Mouse (Mus musculus) midbrain, embryonic 12.5 days (tissue): ENCODE measurements around the gene Ift140. TPM values are rescaled to one million over a fixed set of nuclear protein-coding genes. Genes with fewer than 3 reads are reported as not detected.

Experiments
- ATAC-seq: fragments of 200-750 bp; cut with Nextera tagmentation; 2 replicates; pipeline ENCODE4 v1.8.0; 2017; ENCODE audit warnings: low read depth, moderate TSS enrichment, moderate library complexity; ENCODE audit not compliant: low FRiP score
- H3K27ac ChIP-seq: fragments of 300-500 bp; sonication (generic); replicated peaks from 2 replicates; pipeline ENCODE4 v1.5.1; 2016; ENCODE audit warnings: mild to moderate bottlenecking
- H3K27me3 ChIP-seq: fragments of 300-500 bp; sonication (generic); 2 replicates; pipeline ENCODE4 v1.6.1; 2016; ENCODE audit warnings: mild to moderate bottlenecking
- H3K36me3 ChIP-seq: fragments of 300-500 bp; sonication (generic); 2 replicates; pipeline ENCODE4 v1.6.1; 2016
- H3K4me1 ChIP-seq: fragments of 300-500 bp; sonication (generic); 2 replicates; pipeline ENCODE4 v1.6.1; 2016
- H3K4me2 ChIP-seq: fragments of 300-500 bp; sonication (generic); replicated peaks from 2 replicates; pipeline ENCODE4 v1.6.1; 2016; ENCODE audit warnings: mild to moderate bottlenecking, moderate library complexity
- H3K4me3 ChIP-seq: fragments of 300-500 bp; sonication (generic); 2 replicates; pipeline ENCODE4 v1.5.1; 2016; ENCODE audit warnings: mild to moderate bottlenecking
- H3K9ac ChIP-seq: fragments of 300-500 bp; sonication (generic); replicated peaks from 2 replicates; pipeline ENCODE4 v1.6.1; 2016; ENCODE audit warnings: mild to moderate bottlenecking, moderate library complexity
- H3K9me3 ChIP-seq: fragments of 300-500 bp; sonication (generic); 2 replicates; pipeline ENCODE4 v1.6.1; 2016; ENCODE audit warnings: mild to moderate bottlenecking
- WGBS: fragments of 180-500 bp; shearing (Covaris S2); methylation state at CpG from one replicate; pipeline ENCODE4 v1.1.7; 2016; 5-methylcytosine and 5-hydroxymethylcytosine counted together
- polyA plus RNA-seq: library from polyadenylated mRNA; unstranded; fragments of >200 nt; fragmentation: Nextera tagmentation; extraction: Ambion mirVana; gene quantifications from 2 replicates; pipeline ENCODE4 v1.2.1, GENCODE M21; 2016

Gene Ift140
- polyA plus RNA-seq = 28.4 and 28.6 TPM in 2 replicates

DNA sequence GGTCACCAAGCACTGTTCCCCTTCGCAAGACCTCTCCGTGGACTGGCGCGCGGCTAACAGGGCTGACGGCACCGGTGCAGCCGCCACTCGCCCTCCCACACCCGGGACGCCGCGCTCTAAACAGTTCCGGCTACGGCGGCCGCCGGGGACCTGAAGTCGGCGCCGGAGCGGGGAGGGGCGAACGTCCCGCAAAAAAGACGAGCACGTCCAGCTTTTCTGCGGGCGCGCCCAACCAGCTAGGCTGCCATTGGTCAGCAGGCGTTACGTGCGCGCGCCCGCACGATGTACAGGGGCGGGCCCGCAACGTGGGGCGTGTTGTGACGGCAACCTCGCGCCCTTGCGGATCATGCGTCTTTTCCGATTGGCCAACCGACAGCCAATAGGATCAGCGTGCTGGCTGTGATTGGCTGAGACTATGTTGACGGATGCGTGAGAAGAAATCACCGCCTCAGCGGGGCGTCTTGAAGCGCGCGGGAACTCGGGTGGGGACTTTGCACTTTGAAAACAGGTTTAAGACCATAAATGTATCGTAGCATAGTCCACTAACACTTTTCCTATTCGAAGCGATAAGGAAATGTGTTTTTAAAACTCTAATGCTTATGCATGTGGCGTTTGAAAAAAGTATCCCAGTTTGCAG lies at the start of gene Ift140, which contains the start of gene Cramp1l:
TSS of gene Ift140 (plus strand) at position 431 of the 637 bp plus-strand sequence.
TSS of gene Cramp1l (minus strand) at position 134 of the 637 bp plus-strand sequence.
- WGBS = under 1% methylated on average over 62 of the region's 62 CpGs
- H3K27ac ChIP-seq = peak within 1 kb of the TSS; percentile 86
- H3K36me3 ChIP-seq = peaks cover 24% of the 10 kb centered on the region
- H3K4me2 ChIP-seq = peak within 1 kb of the TSS; percentile 95
- no peaks in the 10 kb centered on the region for H3K9me3 ChIP-seq
- ATAC-seq = peak; percentile 99
- H3K4me3 ChIP-seq = peak within 1 kb of the TSS; percentile 100
- H3K4me1 ChIP-seq = peaks cover 22% of the 10 kb centered on the region
- peak within 1 kb of the TSS; percentile 98 for H3K9ac ChIP-seq
- H3K27me3 ChIP-seq = no peaks in the 10 kb centered on the region

DNA sequence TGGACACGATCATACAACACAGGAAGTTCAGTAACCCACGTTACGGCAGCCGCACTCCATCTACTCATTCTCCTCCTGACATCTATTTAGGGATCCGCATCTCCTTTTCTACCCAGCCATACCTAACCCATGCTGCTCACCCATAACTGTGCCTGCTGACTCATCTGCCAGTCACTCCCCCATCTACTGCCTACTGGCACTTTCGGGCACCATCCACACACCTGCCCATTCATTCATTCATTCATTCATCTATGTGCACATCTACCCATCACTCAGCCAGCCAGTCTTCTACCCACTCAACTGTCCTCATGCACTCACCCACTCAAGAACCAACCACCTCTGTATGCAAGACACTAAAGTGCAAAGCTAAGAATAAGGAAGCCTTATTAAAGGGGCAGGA lies 28.7 kb upstream of the Ift140 start:
- no peaks in the 10 kb centered on the region for H3K9me3 ChIP-seq
- no peak overlapping the region for H3K4me3 ChIP-seq
- H3K27me3 ChIP-seq = no peaks in the 10 kb centered on the region
- 97% methylated on average over 6 of the region's 6 CpGs for WGBS
- H3K36me3 ChIP-seq = peaks cover 92% of the 10 kb centered on the region
- no peak overlapping the region for H3K27ac ChIP-seq
- no peak overlapping the region for H3K4me2 ChIP-seq
- H3K9ac ChIP-seq = no peak overlapping the region
- no peak for ATAC-seq
- no peaks in the 10 kb centered on the region for H3K4me1 ChIP-seq

- WGBS = 96% methylated on average over 6 of the region's 6 CpGs
- no peak for ATAC-seq
- H3K36me3 ChIP-seq = peaks cover 94% of the 10 kb centered on the region
- H3K4me2 ChIP-seq = no peak overlapping the region
- no peaks in the 10 kb centered on the region for H3K9me3 ChIP-seq
- H3K4me1 ChIP-seq = no peaks in the 10 kb centered on the region
- H3K4me3 ChIP-seq = no peak overlapping the region
- H3K9ac ChIP-seq = no peak overlapping the region
- no peak overlapping the region for H3K27ac ChIP-seq
- no peaks in the 10 kb centered on the region for H3K27me3 ChIP-seq
These were observed 21.2 kb upstream of the Ift140 start for GRCm38 (mm10) chr17:24994721-24995120.

DNA sequence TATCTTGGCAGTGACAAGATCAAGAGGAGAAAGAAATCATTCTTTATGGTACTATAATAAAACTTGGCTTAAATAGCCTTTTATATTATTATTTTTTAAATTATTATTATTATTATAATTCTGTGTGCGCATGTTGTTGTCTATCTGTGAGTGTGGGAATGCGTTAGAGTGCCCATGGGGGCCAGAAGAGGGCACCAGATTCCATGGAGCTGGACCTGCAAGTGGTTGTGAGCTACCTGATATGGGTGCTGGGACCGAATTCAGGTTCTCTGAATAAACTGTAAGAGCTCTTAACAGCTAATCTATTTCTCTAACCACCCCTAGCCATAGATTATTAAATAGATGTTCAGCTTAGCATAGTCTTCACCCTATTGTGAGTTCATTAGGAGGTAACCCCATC lies 10.8 kb upstream of the Ift140 start:
- Histone ChIP-seq H3K9ac (no peak overlapping the region), H3K9me3 (no peaks in the 10 kb centered on the region), H3K27ac (no peak overlapping the region), H3K27me3 (no peaks in the 10 kb centered on the region), H3K36me3 (peaks cover 78% of the 10 kb centered on the region), H3K4me1 (no peaks in the 10 kb centered on the region), H3K4me3 (no peak overlapping the region), H3K4me2 (no peak overlapping the region)
- 93% methylated on average over 3 of the region's 3 CpGs for WGBS
- ATAC-seq = no peak

GRCm38 (mm10) chr17:25007480-25007879 lies 8.4 kb upstream of the Ift140 start:
- no peak for ATAC-seq
- no peak overlapping the region for H3K9ac ChIP-seq
- H3K27me3 ChIP-seq = no peaks in the 10 kb centered on the region
- H3K4me3 ChIP-seq = no peak overlapping the region
- peaks cover 4% of the 10 kb centered on the region; the same call in 1 of the 2 replicates for H3K4me1 ChIP-seq
- H3K9me3 ChIP-seq = no peaks in the 10 kb centered on the region
- peaks cover 78% of the 10 kb centered on the region for H3K36me3 ChIP-seq
- no peak overlapping the region for H3K27ac ChIP-seq
- H3K4me2 ChIP-seq = no peak overlapping the region

- Histone ChIP-seq H3K4me3 (peak overlapping the region; percentile 100), H3K9me3 (no peaks in the 10 kb centered on the region), H3K36me3 (peaks cover 31% of the 10 kb centered on the region), H3K4me1 (peaks cover 22% of the 10 kb centered on the region), H3K4me2 (peak overlapping the region; percentile 95), H3K27ac (peak overlapping the region; percentile 78), H3K9ac (peak overlapping the region; percentile 98), H3K27me3 (no peaks in the 10 kb centered on the region)
- under 1% methylated on average over 75 of the region's 81 CpGs for WGBS
- ATAC-seq = no peak
These were observed 2.0 kb upstream of the Ift140 start for GRCm38 (mm10) chr17:25013606-25014501.

GRCm38 (mm10) chr17:25014841-25015570 lies 879 bp upstream of the Ift140 start:
- ATAC-seq = no peak
- Histone ChIP-seq H3K27me3 (no peaks in the 10 kb centered on the region), H3K27ac (peak overlapping the region; percentile 86), H3K4me2 (peak overlapping the region; percentile 95), H3K9ac (peak overlapping the region; percentile 98), H3K4me3 (peak overlapping the region; percentile 100), H3K4me1 (peaks cover 22% of the 10 kb centered on the region), H3K36me3 (peaks cover 26% of the 10 kb centered on the region), H3K9me3 (no peaks in the 10 kb centered on the region)
- under 1% methylated on average over 37 of the region's 39 CpGs for WGBS

- ATAC-seq = peak; percentile 89
- H3K36me3 ChIP-seq = peaks cover 17% of the 10 kb centered on the region
- WGBS = under 1% methylated on average over 55 of the region's 55 CpGs
- H3K27me3 ChIP-seq = no peaks in the 10 kb centered on the region
- peak overlapping the region; percentile 100 for H3K4me3 ChIP-seq
- H3K4me1 ChIP-seq = peaks cover 19% of the 10 kb centered on the region
- H3K9me3 ChIP-seq = no peaks in the 10 kb centered on the region
- peak overlapping the region; percentile 68 for H3K27ac ChIP-seq
- peak overlapping the region; percentile 74 for H3K9ac ChIP-seq
- H3K4me2 ChIP-seq = peak overlapping the region; percentile 68
These were observed 627 bp downstream of the Ift140 start for GRCm38 (mm10) chr17:25016292-25017132.

DNA sequence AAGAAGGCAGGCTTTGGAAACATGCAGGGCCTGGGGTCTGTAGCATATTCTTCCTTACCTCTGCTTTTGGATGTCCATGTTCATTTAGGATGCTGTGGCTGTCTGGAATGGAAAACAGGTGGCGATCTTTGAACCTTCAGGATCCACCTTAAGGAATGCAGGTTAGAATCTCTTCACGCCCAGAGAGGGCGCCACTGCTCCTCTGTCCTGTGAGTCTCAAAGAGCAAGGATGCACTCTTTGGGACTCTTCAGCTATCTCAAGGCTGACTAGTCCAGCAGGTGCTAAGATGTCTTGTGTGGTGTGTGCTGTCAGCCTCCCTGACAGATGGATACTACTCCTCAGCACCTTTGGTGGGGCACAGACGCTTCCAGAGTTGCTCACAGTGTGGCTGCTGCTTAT lies 20.3 kb downstream of the Ift140 start:
- H3K36me3 ChIP-seq = peaks cover 61% of the 10 kb centered on the region

DNA sequence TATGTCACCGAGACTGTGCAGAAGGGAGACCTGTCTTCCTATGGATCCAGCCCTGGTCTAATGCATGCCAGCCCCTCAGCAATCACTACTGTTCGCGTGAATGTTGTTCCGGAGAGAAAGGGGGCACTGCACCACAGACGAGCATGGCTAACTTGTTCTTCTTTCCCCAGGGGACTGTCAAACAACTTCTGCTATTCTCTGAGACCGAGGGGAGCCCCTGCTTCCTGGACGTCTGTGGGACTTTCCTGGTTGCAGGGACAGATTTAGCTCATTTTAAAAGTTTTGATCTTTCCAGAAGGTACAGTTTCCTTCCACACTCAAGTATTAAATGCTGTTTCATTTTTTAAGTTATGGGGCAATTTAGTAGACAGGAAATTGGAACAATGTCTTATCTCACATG lies 29.0 kb downstream of the Ift140 start:
- no peak overlapping the region for H3K4me2 ChIP-seq
- H3K4me3 ChIP-seq = no peak overlapping the region
- ATAC-seq = no peak
- no peaks in the 10 kb centered on the region for H3K4me1 ChIP-seq
- peaks cover 34% of the 10 kb centered on the region for H3K36me3 ChIP-seq
- H3K9me3 ChIP-seq = no peaks in the 10 kb centered on the region
- no peak overlapping the region for H3K9ac ChIP-seq
- no peak overlapping the region for H3K27ac ChIP-seq
- no peaks in the 10 kb centered on the region for H3K27me3 ChIP-seq
- 78% methylated on average over 7 of the region's 7 CpGs for WGBS

More for the DNA sequence above, 20.3 kb downstream of the Ift140 start:
- no peak overlapping the region for H3K4me2 ChIP-seq
- H3K4me1 ChIP-seq = no peaks in the 10 kb centered on the region
- H3K4me3 ChIP-seq = no peak overlapping the region
- WGBS = 64% methylated on average over 4 of the region's 4 CpGs
- H3K9ac ChIP-seq = no peak overlapping the region
- H3K9me3 ChIP-seq = no peaks in the 10 kb centered on the region
- no peak for ATAC-seq
- no peak overlapping the region for H3K27ac ChIP-seq
- H3K27me3 ChIP-seq = no peaks in the 10 kb centered on the region

- H3K27me3 ChIP-seq = no peaks in the 10 kb centered on the region
- no peaks in the 10 kb centered on the region for H3K9me3 ChIP-seq
- no peak for ATAC-seq
- no peak overlapping the region for H3K27ac ChIP-seq
- H3K4me3 ChIP-seq = no peak overlapping the region
- 95% methylated on average over 4 of the region's 4 CpGs for WGBS
- peaks cover 35% of the 10 kb centered on the region for H3K36me3 ChIP-seq
- no peak overlapping the region for H3K9ac ChIP-seq
- H3K4me1 ChIP-seq = no peaks in the 10 kb centered on the region
- H3K4me2 ChIP-seq = no peak overlapping the region
These were observed 29.4 kb downstream of the Ift140 start for GRCm38 (mm10) chr17:25045281-25045680.
